Mouse (Mus musculus) liver, adult 2 months (tissue): ENCODE data around the gene Hist1h3g.

Experiments
- CTCF ChIP-seq: fragments of 200-500 bp; IDR thresholded peaks from 2 replicates; pipeline ENCODE4 v1.5.1; 2011; ENCODE audit warnings: low read depth, low read length, control low read depth
- POLR2A ChIP-seq: fragments of 200-500 bp; IDR thresholded peaks from 2 replicates; pipeline ENCODE4 v1.6.1; 2011; ENCODE audit warnings: low read length, control low read depth; ENCODE audit not compliant: insufficient read depth; ENCODE audit errors: extremely low read depth

- TF ChIP-seq CTCF, result no peak
- no peak for TF ChIP-seq POLR2A
Observed at GRCm38 (mm10) chr13:23530181-23530900, 4.9 kb upstream of the Hist1h3g start.
